Mouse (Mus musculus): ENCODE results near the gene Col16a1.

Col16a1 gene

DNA sequence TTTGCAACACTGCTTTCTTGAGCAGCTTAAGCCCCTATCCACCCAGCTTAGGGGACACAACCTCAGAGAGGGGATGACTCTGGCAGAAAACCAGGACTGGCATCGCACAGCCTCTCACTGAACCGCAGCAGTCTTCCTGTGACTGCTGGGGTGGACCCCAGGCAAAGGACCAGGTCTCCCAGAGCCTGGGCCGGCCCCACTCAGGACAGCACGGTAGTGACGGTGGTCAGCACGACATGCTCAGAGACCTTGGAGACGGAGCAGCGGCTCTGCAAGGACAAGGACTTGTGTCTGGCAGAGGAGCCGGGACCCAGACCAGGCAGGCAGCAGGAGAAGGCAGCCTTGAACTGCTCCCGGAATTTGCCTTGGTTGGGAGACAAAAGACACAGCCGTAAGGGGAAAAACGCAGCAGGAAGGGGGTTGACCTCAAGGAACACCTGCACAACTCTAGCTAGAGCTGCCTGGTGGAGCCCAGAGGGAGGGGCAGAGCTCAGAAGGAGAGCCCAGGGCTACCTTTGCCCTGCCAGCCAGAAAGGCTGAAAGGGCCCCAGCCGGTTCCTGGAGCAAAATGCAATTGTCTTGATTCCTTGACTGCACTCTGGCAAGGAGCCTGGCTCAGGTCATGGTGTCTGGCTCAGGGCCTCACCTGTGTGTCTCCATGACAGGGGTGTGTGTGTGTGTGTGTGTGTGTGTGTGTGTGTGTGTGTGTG, 83.2 kb downstream of the Col16a1 start:
- DNase-seq (ENCODE audit: low spot score): no peak

DNA sequence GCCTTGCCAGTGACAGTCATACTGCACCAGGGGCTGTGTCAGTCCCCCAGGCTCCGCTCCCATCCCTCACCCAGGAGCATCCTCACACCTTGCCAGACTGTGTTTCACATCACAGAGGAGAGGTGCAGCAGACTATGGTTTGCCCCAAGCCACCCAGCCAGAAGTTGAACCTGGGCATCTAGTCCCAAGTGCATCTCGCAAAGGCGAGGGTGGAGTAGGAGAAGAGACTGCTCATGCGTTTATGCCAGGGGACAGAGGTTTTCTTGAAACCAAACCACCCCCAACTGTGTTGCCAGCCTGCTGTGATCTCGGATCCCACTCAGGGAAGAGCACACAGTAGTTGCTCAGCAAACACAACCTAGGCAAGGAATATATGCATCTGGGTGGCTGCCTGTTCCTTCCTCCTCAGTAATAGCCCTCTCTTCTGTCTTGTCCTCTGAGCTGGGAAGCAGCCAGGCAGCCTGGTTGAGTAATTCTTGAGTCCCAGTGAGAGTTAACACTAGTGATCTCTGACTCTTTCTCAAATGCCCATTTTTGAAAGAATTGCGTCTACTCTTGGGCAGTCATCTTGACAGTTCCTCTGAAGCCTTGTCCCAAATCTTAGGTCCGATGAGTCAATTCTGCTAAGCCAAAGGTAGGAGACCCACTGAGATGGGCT, 83.9 kb downstream of the Col16a1 start:
- no peak for DNase-seq (ENCODE audit: low spot score)

DNA sequence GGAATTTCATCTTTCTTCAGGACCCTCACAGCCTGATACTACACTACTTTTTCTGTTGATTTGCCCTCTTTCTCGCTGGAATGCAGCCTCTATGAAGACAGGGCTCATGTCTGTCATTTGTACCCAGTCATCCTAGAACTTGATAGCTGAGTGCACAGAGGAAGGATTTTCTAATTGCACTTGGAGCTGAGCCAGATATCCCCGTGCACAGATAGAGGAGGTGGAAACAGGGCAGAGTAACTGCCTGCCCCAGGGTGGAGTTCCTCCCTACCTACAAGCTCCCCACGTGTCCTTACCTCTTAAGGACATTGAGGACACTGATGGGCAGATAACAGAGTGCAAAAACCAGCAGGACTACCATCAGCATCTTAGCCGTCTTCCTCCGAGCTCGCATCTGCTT, 85.8 kb downstream of the Col16a1 start:
- DNase-seq (ENCODE audit: low spot score): no peak

DNA sequence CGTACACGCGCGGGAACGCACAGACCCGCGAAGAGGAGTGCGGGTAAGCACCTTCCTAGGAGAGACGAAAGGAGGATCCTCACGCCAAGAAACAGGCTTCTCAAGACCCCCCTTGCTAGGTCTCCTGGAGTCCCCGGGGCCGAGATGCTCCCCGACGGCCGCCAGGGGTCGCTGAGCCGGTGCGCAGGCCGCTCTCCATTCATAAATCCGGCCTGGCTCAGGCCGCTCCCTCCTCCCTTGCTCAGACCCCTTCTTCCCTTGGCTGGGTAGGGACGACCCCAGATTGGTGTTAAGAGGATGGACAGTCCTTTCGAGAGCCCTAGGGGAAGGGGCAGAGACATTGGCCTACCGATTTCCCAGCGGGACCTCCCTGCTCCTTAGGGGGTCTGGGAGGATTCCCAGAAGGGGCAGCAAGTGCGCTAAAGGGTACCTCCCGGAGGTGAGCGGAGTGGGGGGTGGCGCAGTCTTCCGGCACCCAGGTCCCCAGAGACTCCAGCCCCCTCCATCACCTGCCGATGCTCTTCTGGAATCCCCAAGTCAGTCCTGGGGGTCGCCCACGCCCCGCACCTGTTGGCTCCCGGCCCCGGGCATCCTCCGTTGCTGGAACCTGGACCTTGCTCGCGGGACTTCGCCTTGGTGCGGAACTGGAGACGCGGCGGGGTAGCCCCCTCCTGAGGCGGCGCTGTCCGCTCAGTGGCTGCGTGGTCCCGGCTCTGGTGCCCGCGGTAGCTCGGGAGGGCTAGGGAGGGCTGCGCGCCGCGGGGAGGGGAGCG, 91.0 kb downstream of the Col16a1 start:
- DNase-seq (ENCODE audit: low spot score): no peak

DNA sequence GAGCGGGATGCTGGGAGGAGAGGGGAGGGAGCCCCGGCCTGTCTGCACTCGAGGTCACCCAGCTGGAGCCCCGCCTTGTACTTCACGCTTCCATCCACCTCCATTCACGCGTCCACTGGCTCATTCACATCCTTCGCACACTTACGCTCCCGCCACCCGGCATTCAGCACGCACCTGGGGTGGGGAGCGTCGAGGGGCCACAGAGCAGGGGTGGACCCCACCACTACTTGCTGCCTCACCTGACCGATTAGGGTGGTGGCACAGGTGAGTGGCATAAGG, 91.5 kb downstream of the Col16a1 start, which contains the start of gene Hcrtr1:
Gene Hcrtr1 (minus strand): TSS at position 146 of the 279 bp plus-strand sequence.
- DNase-seq (ENCODE audit: low spot score): no peak

DNA sequence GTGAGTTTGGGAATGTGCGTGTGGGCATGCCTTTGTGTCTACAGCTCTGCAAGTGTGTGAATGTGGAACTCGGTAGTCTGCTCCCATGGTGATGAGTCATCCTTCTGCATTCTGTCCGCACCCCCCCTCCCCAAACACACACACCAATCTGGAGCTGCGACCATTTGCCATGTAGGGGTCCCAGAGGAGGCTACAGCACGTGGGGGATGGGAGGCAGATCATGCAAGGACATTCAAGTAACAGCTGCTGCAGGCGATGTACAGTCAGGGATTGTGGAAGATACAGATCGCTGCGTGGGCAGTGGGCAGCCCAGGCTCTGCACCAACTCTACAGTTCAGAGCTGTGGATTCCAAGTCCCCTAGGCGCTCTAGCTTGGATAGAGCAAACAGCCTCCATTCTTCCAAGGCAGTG, 93.4 kb downstream of the Col16a1 start:
- DNase-seq (ENCODE audit: low spot score): peak; percentile 45

DNA sequence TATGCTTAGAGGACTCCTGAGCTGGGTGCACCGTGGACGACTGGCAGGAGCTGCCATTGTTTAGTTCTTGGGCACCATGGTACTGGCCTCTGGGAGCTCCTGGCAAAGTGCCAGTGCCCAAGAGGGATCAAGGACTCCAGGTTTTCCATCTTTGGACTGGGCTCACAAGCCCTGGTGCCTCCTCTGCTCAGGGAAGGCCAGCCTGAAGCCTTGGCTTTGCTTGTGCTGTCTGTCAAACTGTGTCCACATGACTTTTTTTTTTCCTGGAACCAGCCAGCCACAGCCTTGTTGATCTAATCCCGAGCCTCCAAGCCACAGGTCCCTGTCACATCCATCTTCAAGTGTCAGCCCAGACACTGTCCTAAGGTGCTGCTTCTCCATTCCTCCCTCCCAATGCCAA, 94.1 kb downstream of the Col16a1 start:
- peak; percentile 23 for DNase-seq (ENCODE audit: low spot score)

DNA sequence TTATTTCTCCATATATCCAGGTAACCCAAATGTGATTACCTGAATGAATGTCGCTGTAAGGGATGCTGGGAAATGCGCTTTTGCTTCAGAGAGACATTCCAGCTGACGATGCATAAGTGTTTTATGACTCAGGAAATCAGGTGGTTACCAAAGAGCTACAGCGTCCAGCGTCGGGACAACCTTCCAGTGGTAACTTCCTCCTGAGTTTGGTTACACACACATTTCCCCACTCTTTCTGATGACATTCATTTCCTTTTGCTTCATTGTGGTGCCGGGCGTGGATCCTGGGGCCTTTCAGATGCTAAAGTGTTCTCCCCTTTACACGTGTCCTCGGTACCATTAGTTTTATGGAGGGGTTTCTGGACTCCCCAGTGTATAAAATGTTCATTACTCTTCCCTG, 100.8 kb downstream of the Col16a1 start:
- no peak for DNase-seq (ENCODE audit: low spot score)
